In the genomic region with DNA sequence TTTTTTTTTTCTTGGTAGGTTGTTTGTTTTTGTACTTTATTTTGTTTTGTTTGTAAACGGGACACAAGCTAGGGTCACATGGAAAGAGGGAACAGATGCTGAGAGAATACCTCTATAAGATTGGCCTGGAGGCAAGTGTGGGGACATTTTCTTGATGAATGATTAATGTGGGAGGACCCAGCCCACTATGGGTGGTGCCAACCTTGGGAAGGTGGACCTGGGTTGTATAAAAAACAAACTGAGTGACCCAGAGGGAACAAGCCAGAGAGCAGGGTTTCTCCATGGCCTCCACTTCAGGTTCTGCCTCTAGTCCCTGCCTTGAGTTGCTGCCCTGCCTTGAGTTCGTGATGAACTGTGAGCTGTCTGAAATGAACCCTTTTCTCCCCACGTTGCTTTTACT, we compare ENCODE assay signal across 25 mouse cellular contexts. TPM values are rescaled to one million over a fixed set of nuclear protein-coding genes. Genes with fewer than 3 reads are reported as not detected.
"Had no signal": no experiment of that assay in that cellular context is flagged by ENCODE, and none has a peak within 500 bp of the region (broad histone marks: within the 10 kb centered on the region; RNA-seq: fewer than 3 reads in every experiment).

No protein-coding gene starts in this region.

- DNase-seq: lung, adult 2 months; lung, postnatal 14 days; lung, postnatal 36 days; right cerebral cortex, postnatal 14 days; thymus, adult 2 months; thymus, postnatal 25 days; thymus, postnatal 4 days had no signal

- H3K4me3 ChIP-seq: megakaryocyte, embryonic 14.5 days; midbrain, embryonic 15.5 days; neural tube, embryonic 12.5 days had no signal

- H3K9ac ChIP-seq: neural tube, embryonic 12.5 days; stomach, embryonic 15.5 days had no signal

- H3K9me3 ChIP-seq: lung, embryonic 15.5 days; midbrain, embryonic 13.5 days had no signal

- H3K27ac ChIP-seq: lung, embryonic 15.5 days; macrophage; midbrain, embryonic 13.5 days; neural tube, embryonic 12.5 days; stomach, embryonic 15.5 days; stomach, postnatal 0 days had no signal

- H3K36me3 ChIP-seq: lung, embryonic 15.5 days; midbrain, embryonic 15.5 days; neural tube, embryonic 12.5 days; stomach, embryonic 15.5 days had no signal

- ATAC-seq: lung, postnatal 0 days had no signal

- H3K4me2 ChIP-seq: midbrain, embryonic 11.5 days had no signal

- H3K27me3 ChIP-seq: lung, embryonic 15.5 days; megakaryocyte, embryonic 14.5 days; midbrain, embryonic 13.5 days; midbrain, embryonic 15.5 days; neural tube, embryonic 12.5 days; stomach, embryonic 15.5 days had no signal

RNA-seq across cellular contexts. Expression of a gene that starts 45.7 kb away (rescaled TPM):
- total RNA-seq: megakaryocyte progenitor cell, adult 5-6 weeks; midbrain, postnatal 0 days; monocyte, adult 5-6 weeks; neutrophil, adult 5-6 weeks had no signal
- polyA plus RNA-seq: lung, adult 2 months; lung, postnatal 0 days; macrophage; midbrain, embryonic 11.5 days; midbrain, embryonic 13.5 days; midbrain, embryonic 15.5 days; midbrain, postnatal 0 days; neural tube, embryonic 12.5 days; neural tube, embryonic 14.5 days; spleen, adult 2 months; stomach, embryonic 15.5 days; stomach, postnatal 0 days; testis, adult 2 months; urinary bladder, adult 2 months had no signal
